Mouse (Mus musculus) bone marrow macrophage, adult 2 months (primary cell): ENCODE data around the gene Zdhhc17. TPM values are rescaled to one million over a fixed set of nuclear protein-coding genes. Genes with fewer than 3 reads are reported as not detected.
A peak's percentile ranks its signal among the peaks of the same experiment; 100 is the strongest.

Experiments
- H3K27ac ChIP-seq: 2 replicates; pipeline ENCODE4 v1.5.1; 2012; ENCODE audit warnings: low read depth, low read length; ENCODE audit not compliant: insufficient read depth
- H3K4me1 ChIP-seq: 2 replicates; pipeline ENCODE4 v1.6.1; 2012; ENCODE audit warnings: low read length; ENCODE audit not compliant: control insufficient read depth, insufficient read depth
- H3K4me3 ChIP-seq: 2 replicates; pipeline ENCODE4 v1.5.1; 2012; ENCODE audit warnings: mild to moderate bottlenecking, low read length, moderate library complexity; ENCODE audit not compliant: insufficient read depth
- CTCF ChIP-seq: IDR thresholded peaks from 2 replicates; pipeline ENCODE4 v1.5.1; 2012; ENCODE audit warnings: low read depth, mild to moderate bottlenecking, low read length, moderate library complexity
- POLR2A ChIP-seq: IDR thresholded peaks from 2 replicates; pipeline ENCODE4 v1.6.1; 2012; ENCODE audit warnings: mild to moderate bottlenecking, low read depth, low read length, borderline replicate concordance
- polyA plus RNA-seq: library from polyadenylated mRNA; stranded (reverse); fragments of >200 nt; gene quantifications from 2 replicates; pipeline ENCODE4 v1.2.4, GENCODE M21; 2012; ENCODE audit not compliant: missing spikeins, insufficient read depth, insufficient read length

Zdhhc17 gene
- polyA plus RNA-seq, 1 experiment = 16.8 TPM

- Histone ChIP-seq H3K27ac (no peak overlapping the region), H3K4me3 (no peak overlapping the region), H3K4me1 (peaks cover 5% of the 10 kb centered on the region; the same call in 1 of the 2 replicates)
- TF ChIP-seq POLR2A (no peak), CTCF (no peak)
Measured at GRCm38 (mm10) chr10:111030845-111031244, 20.9 kb upstream of the Zdhhc17 start.

DNA sequence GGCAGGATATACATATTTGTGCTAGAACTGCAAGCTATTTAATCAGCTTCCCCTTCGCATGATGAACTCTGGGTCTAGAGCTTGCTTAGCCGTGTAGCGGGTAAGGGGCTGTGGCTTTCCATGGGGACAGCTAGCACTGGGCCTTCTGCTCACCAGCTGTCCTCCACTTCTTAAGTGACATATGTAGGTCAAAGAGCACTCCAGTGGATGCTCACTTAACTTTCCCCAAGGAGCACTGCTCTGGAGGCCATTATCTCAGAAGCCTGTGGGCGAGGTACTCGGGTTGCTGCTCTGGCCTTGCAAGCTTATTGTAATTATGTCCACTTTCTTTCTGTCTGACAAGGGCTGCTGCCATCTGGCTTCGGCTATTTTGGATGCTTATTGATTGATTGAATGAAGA is 16.2 kb upstream of the Zdhhc17 start:
- H3K4me3 ChIP-seq = no peak overlapping the region
- no peaks in the 10 kb centered on the region for H3K4me1 ChIP-seq
- no peak for TF ChIP-seq POLR2A
- no peak for TF ChIP-seq CTCF
- H3K27ac ChIP-seq = no peak overlapping the region

GRCm38 (mm10) chr10:111024746-111025145 is 14.8 kb upstream of the Zdhhc17 start:
- no peak for TF ChIP-seq POLR2A
- TF ChIP-seq CTCF = no peak
- Histone ChIP-seq H3K4me1 (no peaks in the 10 kb centered on the region), H3K27ac (no peak overlapping the region), H3K4me3 (no peak overlapping the region)

DNA sequence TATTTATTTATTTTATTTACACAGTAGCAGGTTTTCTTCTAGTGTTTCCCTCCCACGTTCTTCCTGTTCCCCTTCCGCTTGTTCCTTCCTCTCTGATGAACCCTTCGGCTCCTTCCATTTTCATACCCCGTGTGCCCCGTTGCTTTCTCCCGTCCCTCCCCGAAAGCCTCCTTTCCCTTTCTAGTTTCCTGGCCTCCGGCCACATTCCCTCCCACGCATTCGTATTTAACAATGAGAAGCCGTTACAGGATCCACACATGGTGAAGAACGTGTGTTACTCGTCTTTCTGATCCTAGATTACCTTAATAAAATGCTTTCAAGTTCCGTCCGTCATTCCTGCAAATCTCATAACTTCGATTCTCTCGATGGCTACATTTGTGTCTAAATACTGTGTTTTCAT is 4.5 kb upstream of the Zdhhc17 start:
- no peaks in the 10 kb centered on the region; the same call in 1 of the 2 replicates for H3K4me1 ChIP-seq
- no peak overlapping the region for H3K27ac ChIP-seq
- H3K4me3 ChIP-seq = no peak overlapping the region
- TF ChIP-seq POLR2A (no peak), CTCF (no peak)

DNA sequence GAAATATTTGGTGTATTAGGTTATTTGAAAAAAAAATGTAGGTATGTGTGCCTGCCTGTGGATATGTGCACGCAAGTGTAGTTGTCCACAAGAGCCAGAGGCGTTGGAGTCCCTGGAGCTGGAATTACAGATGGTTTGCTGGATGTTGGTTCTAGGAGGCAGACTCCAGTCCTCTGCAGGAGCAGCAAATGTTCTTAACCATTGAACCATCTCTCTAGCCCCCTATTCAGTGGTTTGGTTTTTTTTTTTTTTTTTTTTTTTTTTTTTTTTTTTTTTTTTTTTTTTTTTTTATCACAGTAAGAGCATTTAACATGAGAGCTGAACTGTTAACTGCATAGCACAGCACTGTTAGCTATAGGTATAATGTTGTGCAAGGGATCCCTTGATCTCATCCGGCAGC is 3.3 kb upstream of the Zdhhc17 start:
- Histone ChIP-seq H3K27ac (no peak overlapping the region), H3K4me1 (no peaks in the 10 kb centered on the region; the same call in 1 of the 2 replicates), H3K4me3 (no peak overlapping the region)
- TF ChIP-seq CTCF = no peak

- TF ChIP-seq CTCF = no peak
- no peak for TF ChIP-seq POLR2A
- no peak overlapping the region for H3K4me3 ChIP-seq
- peaks cover 5% of the 10 kb centered on the region for H3K4me1 ChIP-seq
- H3K27ac ChIP-seq = no peak overlapping the region
Measured at GRCm38 (mm10) chr10:111012496-111013038, 2.6 kb upstream of the Zdhhc17 start.

- TF ChIP-seq CTCF (no peak), POLR2A (no peak)
- peaks cover 8% of the 10 kb centered on the region for H3K4me1 ChIP-seq
- H3K27ac ChIP-seq = no peak overlapping the region
- peak overlapping the region; percentile 78 for H3K4me3 ChIP-seq
Measured at GRCm38 (mm10) chr10:111011226-111011765, 1.4 kb upstream of the Zdhhc17 start.

DNA sequence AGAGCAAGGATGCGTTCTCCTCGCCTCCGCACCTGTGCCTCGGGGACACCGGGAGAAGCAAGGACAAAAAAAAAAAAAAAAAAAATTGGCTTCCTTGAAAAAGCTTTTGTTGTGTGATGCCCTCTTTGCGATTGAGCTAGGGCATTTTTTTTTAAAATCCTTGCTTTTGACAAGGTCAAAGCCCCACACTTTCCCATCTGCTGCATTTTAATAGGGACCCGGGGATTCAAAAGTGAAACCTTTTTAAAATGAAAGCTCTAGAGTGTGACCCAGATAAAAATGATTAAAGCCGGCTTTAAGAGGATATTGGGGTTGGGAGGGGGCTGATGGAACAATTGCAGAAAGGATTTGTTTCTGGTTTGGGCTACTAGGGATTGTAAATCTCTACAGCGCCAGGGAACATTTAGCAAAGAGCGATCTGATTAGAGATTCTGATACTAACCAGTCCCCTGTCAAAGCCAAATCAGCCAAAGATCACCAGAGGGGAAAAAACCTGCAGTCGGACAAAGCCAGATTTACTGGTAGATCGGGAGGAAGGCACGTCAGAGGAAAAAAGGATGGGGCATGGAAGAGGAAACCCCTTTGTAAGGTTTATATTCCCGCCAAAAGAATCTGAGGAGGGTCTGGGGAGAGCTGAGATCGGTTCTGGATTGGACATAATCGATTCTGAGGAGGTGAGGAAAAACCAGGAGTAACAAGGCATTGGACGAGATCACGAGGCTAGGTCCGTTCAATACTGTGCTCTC is 713 bp upstream of the Zdhhc17 start:
- TF ChIP-seq POLR2A (no peak), CTCF (no peak)
- Histone ChIP-seq H3K27ac (peak overlapping the region; percentile 90), H3K4me3 (peak overlapping the region; percentile 78), H3K4me1 (peaks cover 8% of the 10 kb centered on the region)

DNA sequence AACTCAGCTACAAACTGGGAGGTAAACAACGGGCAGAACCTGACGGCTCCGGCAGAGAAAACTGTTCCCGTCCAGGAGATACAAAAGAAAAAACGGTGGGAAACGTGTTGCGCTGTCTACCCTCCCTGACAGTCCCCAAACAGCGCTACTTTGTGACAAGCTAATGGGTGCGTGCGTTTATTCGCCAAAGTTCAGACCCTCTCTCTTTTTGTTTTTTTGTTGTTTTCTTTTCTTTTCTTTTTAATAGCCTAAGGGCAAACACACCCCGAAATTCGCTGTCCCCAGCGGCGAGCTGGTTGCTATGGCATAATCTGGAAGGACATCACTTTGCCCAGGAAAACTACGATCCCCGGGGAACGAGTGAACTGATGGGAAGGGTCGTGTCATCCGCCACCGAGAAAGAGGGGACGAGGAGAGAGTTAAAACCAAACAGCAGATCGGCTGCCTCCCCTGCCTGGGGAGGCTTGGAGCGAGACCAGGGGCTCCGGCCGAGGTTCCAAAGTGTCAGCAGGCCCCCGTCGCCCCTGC is 763 bp downstream of the Zdhhc17 start:
- no peak for TF ChIP-seq CTCF
- TF ChIP-seq POLR2A = no peak
- Histone ChIP-seq H3K27ac (peak overlapping the region; percentile 90), H3K4me3 (peak overlapping the region; percentile 78), H3K4me1 (peaks cover 12% of the 10 kb centered on the region)

DNA sequence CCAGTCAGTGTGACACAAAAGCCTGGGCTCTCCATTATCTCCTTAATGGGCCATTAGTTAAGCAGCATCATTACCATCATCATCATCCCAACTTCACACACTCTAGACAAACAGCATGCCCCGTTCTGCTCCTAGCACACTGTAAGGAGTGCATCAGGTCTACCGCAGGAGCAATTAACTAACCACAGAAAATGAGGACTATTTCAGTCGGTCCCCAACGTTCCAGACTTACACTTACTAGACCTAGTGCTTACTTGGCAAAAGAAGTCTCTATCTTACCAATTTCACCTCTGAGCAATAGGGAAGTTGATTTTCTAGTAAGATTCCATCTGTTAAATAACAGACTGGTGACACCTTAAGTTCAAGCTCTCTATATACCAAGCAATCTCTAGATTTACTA is 2.3 kb downstream of the Zdhhc17 start:
- H3K4me3 ChIP-seq = no peak overlapping the region
- H3K4me1 ChIP-seq = peaks cover 12% of the 10 kb centered on the region
- H3K27ac ChIP-seq = no peak overlapping the region
- TF ChIP-seq POLR2A (no peak), CTCF (no peak)
